Mouse (Mus musculus) limb, embryonic 11.5 days (tissue): Measurements from ENCODE around the gene Ms4a6d. TPM values are rescaled to one million over a fixed set of nuclear protein-coding genes. Genes with fewer than 3 reads are reported as not detected.
"Not testable (repeated sequence)": the region's sequence is repeated elsewhere in the genome, so short reads cannot be mapped to it uniquely, and the experiment has no call there.

Experiments
- ATAC-seq: fragments of 200-750 bp; cut with Nextera tagmentation; 2 replicates; pipeline ENCODE4 v1.8.0; 2017; ENCODE audit warnings: low read depth; ENCODE audit not compliant: insufficient number of reproducible peaks, low FRiP score, low TSS enrichment
- DNase-seq: peaks from one replicate; pipeline ENCODE4 v3.0.0-alpha.2; 2015; ENCODE audit warnings: low spot score
- H3K27ac ChIP-seq: fragments of 300-500 bp; sonication (generic); replicated peaks from 2 replicates; pipeline ENCODE4 v1.5.1; 2014; ENCODE audit warnings: low read depth, mild to moderate bottlenecking, low read length
- H3K27me3 ChIP-seq: fragments of 300-500 bp; sonication (generic); 2 replicates; pipeline ENCODE4 v1.6.1; 2014; ENCODE audit warnings: mild to moderate bottlenecking, low read length, mixed read lengths; ENCODE audit not compliant: control insufficient read depth, insufficient read depth
- H3K36me3 ChIP-seq: fragments of 300-500 bp; sonication (generic); 2 replicates; pipeline ENCODE4 v1.6.1; 2014; ENCODE audit warnings: mild to moderate bottlenecking, low read length, moderate library complexity, mixed read lengths; ENCODE audit not compliant: control insufficient read depth, insufficient read depth
- H3K4me1 ChIP-seq: fragments of 300-500 bp; sonication (generic); 2 replicates; pipeline ENCODE4 v1.6.1; 2014; ENCODE audit warnings: low read length, mixed read lengths; ENCODE audit not compliant: control insufficient read depth, insufficient read depth
- H3K4me2 ChIP-seq: fragments of 300-500 bp; sonication (generic); 2 replicates; pipeline ENCODE4 v1.6.1; 2014; ENCODE audit warnings: low read depth, mild to moderate bottlenecking, moderate library complexity; ENCODE audit not compliant: severe bottlenecking
- H3K4me3 ChIP-seq: fragments of 300-500 bp; sonication (generic); 2 replicates; pipeline ENCODE4 v1.5.1; 2014; ENCODE audit warnings: low read depth, low read length
- H3K9ac ChIP-seq: fragments of 300-500 bp; sonication (generic); 2 replicates; pipeline ENCODE4 v1.6.1; 2014; ENCODE audit warnings: mild to moderate bottlenecking, low read length
- H3K9me3 ChIP-seq: fragments of 300-500 bp; sonication (generic); 2 replicates; pipeline ENCODE4 v1.6.1; 2016; ENCODE audit warnings: low read length; ENCODE audit not compliant: control insufficient read depth
- WGBS: fragments of 180-500 bp; shearing (Covaris S2); extraction: QIAGEN DNeasy Blood & Tissue Kit; methylation state at CpG from one replicate; pipeline ENCODE4 v1.1.7; 2014; 5-methylcytosine and 5-hydroxymethylcytosine counted together
- polyA plus RNA-seq: library from polyadenylated mRNA; unstranded; fragments of >200 nt; fragmentation: Nextera tagmentation; extraction: Ambion mirVana; gene quantifications from 2 replicates; pipeline ENCODE4 v1.2.1, GENCODE M21; 2014

The Ms4a6d gene
- polyA plus RNA-seq, 1 experiment from 2014 or later, result 0.85 TPM

- Histone ChIP-seq H3K27me3 (no peaks in the 10 kb centered on the region), H3K9me3 (no peaks in the 10 kb centered on the region), H3K27ac (no peak overlapping the region), H3K9ac (no peak overlapping the region), H3K4me1 (no peaks in the 10 kb centered on the region), H3K4me3 (no peak overlapping the region), H3K4me2 (no peak overlapping the region), H3K36me3 (no peaks in the 10 kb centered on the region)
- ATAC-seq (no peak), DNase-seq (no peak)
- WGBS, result 86% methylated on average over 2 of the region's 2 CpGs
Measured at GRCm38 (mm10) chr19:11602026-11602425, 2.6 kb downstream of the Ms4a6d start.

DNA sequence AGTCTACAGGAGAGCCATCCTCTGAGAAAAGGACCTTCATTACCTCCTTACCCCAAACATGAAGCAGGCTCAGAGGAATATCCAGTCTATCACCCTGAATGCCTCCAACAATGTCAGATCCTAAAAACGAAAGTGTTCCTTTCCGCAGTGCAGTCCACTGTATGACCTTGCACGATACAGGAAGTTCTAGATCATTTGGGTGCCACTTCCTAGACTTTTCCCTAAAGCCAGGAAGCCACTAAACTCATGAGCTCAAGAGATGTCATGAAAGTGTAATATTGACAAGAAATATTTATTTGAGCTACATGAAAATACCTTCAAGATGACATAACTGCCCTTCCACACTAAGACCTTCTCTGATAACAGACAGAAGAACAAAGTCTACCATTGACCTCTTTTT, 3.3 kb downstream of the Ms4a6d start:
- no peak overlapping the region for H3K4me3 ChIP-seq
- H3K36me3 ChIP-seq, result no peaks in the 10 kb centered on the region
- no peak overlapping the region for H3K4me2 ChIP-seq
- H3K4me1 ChIP-seq, result no peaks in the 10 kb centered on the region
- no peak for DNase-seq
- no peaks in the 10 kb centered on the region for H3K9me3 ChIP-seq
- H3K27ac ChIP-seq, result no peak overlapping the region
- no peak overlapping the region for H3K9ac ChIP-seq
- no peak for ATAC-seq
- H3K27me3 ChIP-seq, result no peaks in the 10 kb centered on the region
- WGBS, result 95% methylated on average over 3 of the region's 3 CpGs

GRCm38 (mm10) chr19:11589891-11590449, 14.7 kb downstream of the Ms4a6d start:
- no peak for ATAC-seq

GRCm38 (mm10) chr19:11589205-11589604, 15.4 kb downstream of the Ms4a6d start:
- DNase-seq (no peak), ATAC-seq (no peak)

More at GRCm38 (mm10) chr19:11589891-11590449, 14.7 kb downstream of the Ms4a6d start:
- Histone ChIP-seq H3K36me3 (no peaks in the 10 kb centered on the region), H3K9ac (no peak overlapping the region), H3K27ac (no peak overlapping the region), H3K9me3 (no peaks in the 10 kb centered on the region), H3K4me1 (no peaks in the 10 kb centered on the region), H3K4me2 (no peak overlapping the region), H3K27me3 (no peaks in the 10 kb centered on the region), H3K4me3 (no peak overlapping the region)
- WGBS, result 72% methylated on average over 2 of the region's 2 CpGs
- no peak for DNase-seq

DNA sequence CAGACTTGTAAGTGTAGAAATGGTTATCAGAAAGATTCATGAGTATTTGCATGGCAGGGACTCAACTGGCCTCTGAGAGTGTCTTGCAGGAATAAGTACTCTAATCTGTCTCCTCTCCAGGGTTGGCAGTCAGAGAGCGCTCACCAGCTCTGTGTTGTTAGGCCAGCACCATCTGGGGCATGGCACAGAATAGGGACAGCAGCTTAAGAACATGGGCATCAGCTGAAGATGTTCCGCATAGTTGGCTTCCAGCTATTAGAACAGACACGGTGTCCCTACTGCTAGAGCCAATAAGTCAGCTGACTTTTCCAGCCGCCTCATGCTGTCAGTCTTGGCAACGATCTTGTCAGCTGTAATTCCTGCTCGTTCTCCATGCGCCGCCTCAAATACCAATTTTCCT, 29.7 kb downstream of the Ms4a6d start:
- H3K27me3 ChIP-seq, result no peaks in the 10 kb centered on the region
- H3K4me3 ChIP-seq, result no peak overlapping the region
- H3K9ac ChIP-seq, result no peak overlapping the region
- WGBS, result 87% methylated on average over 8 of the region's 8 CpGs
- H3K4me2 ChIP-seq, result no peak overlapping the region
- DNase-seq (no peak), ATAC-seq (no peak)
- H3K36me3 ChIP-seq, result no peaks in the 10 kb centered on the region
- no peaks in the 10 kb centered on the region for H3K4me1 ChIP-seq
- H3K27ac ChIP-seq, result no peak overlapping the region
- no peaks in the 10 kb centered on the region for H3K9me3 ChIP-seq

More at GRCm38 (mm10) chr19:11589205-11589604, 15.4 kb downstream of the Ms4a6d start:
- Histone ChIP-seq H3K36me3 (no peaks in the 10 kb centered on the region), H3K27ac (no peak overlapping the region), H3K4me2 (no peak overlapping the region), H3K27me3 (no peaks in the 10 kb centered on the region), H3K4me3 (no peak overlapping the region), H3K9me3 (no peaks in the 10 kb centered on the region), H3K4me1 (no peaks in the 10 kb centered on the region), H3K9ac (no peak overlapping the region)
- 62% methylated on average over 4 of the region's 4 CpGs for WGBS

- not testable (repeated sequence) for ATAC-seq, H3K27me3 ChIP-seq, H3K9me3 ChIP-seq, H3K27ac ChIP-seq, H3K4me1 ChIP-seq, DNase-seq, H3K36me3 ChIP-seq, H3K4me2 ChIP-seq, H3K9ac ChIP-seq, H3K4me3 ChIP-seq
Measured at GRCm38 (mm10) chr19:11559560-11559959, 45.1 kb downstream of the Ms4a6d start.

DNA sequence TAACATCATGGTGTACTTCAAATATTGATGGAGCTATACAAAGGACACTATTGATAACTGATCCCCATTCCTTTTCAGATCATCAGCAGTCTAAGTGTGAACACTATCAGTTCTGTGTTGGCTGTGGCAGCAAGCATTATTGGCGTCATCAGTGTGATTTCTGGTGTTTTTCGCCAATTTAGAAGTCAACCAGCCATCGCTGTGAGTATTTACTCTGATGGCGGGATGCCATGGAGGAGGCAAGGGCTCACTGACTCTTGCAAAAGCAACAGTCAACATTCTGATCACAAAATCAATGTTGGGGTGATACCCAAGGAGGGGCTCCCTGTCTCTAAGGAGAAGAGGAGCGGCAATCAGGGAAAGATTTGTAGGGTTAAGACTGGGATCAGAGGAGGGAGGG, 49.9 kb downstream of the Ms4a6d start:
- Histone ChIP-seq H3K27me3 (no peaks in the 10 kb centered on the region), H3K4me3 (no peak overlapping the region), H3K9ac (no peak overlapping the region), H3K27ac (no peak overlapping the region), H3K4me1 (no peaks in the 10 kb centered on the region), H3K36me3 (no peaks in the 10 kb centered on the region), H3K9me3 (no peaks in the 10 kb centered on the region), H3K4me2 (no peak overlapping the region)
- DNase-seq (no peak), ATAC-seq (no peak)
- 90% methylated on average over 5 of the region's 5 CpGs for WGBS

- H3K4me2 ChIP-seq, result no peak overlapping the region
- H3K9me3 ChIP-seq, result no peaks in the 10 kb centered on the region
- H3K9ac ChIP-seq, result no peak overlapping the region
- no peaks in the 10 kb centered on the region for H3K36me3 ChIP-seq
- no peak overlapping the region for H3K4me3 ChIP-seq
- ATAC-seq (no peak), DNase-seq (no peak)
- no peak overlapping the region for H3K27ac ChIP-seq
- H3K4me1 ChIP-seq, result no peaks in the 10 kb centered on the region
- H3K27me3 ChIP-seq, result no peaks in the 10 kb centered on the region
Measured at GRCm38 (mm10) chr19:11547911-11548310, 56.7 kb downstream of the Ms4a6d start.

GRCm38 (mm10) chr19:11544383-11544782, 60.3 kb downstream of the Ms4a6d start:
- not testable (repeated sequence) for H3K9me3 ChIP-seq, H3K36me3 ChIP-seq, H3K4me2 ChIP-seq, DNase-seq, H3K27me3 ChIP-seq, H3K4me1 ChIP-seq, H3K27ac ChIP-seq, ATAC-seq, H3K9ac ChIP-seq, H3K4me3 ChIP-seq
- WGBS, result 83% methylated on average over 2 of the region's 2 CpGs
